Mouse (Mus musculus) CH12.LX (cell line): ENCODE measurements around the gene Ccr2.

Source experiments
- CTCF ChIP-seq, 2 experiments: IDR thresholded peaks in 1 of 2; conservative IDR thresholded peaks in 1 of 2; 2 replicates each; pipeline ENCODE4 v1.5.1; 2011 to 2012; ENCODE audit warnings: low read depth in 2 of 2, low read length in 2 of 2, improper control_type of control experiment in 1 of 2, inconsistent platforms in 1 of 2, mild to moderate bottlenecking in 1 of 2, moderate library complexity in 1 of 2
- ETS1 ChIP-seq: conservative IDR thresholded peaks from 2 replicates; pipeline ENCODE4 v1.6.1; 2012; ENCODE audit warnings: low read depth, mild to moderate bottlenecking, inconsistent platforms, low read length, improper control_type of control experiment, moderate library complexity
- IRF4 ChIP-seq: IDR thresholded peaks from 2 replicates; pipeline ENCODE4 v1.6.1; 2014; ENCODE audit warnings: low read depth, mild to moderate bottlenecking, inconsistent platforms, low read length, improper control_type of control experiment
- JUN ChIP-seq: IDR thresholded peaks from 2 replicates; pipeline ENCODE4 v1.6.1; 2011; ENCODE audit warnings: low read depth, mild to moderate bottlenecking, low read length, improper control_type of control experiment, moderate library complexity; ENCODE audit not compliant: insufficient read depth
- JUND ChIP-seq: conservative IDR thresholded peaks from 2 replicates; pipeline ENCODE4 v1.6.1; 2011; ENCODE audit warnings: low read depth, low read length, improper control_type of control experiment
- MAZ ChIP-seq: IDR thresholded peaks from 2 replicates; pipeline ENCODE4 v1.6.1; 2012; ENCODE audit warnings: low read depth, mild to moderate bottlenecking, inconsistent platforms, low read length, improper control_type of control experiment, moderate library complexity
- NRF1 ChIP-seq: IDR thresholded peaks from 2 replicates; pipeline ENCODE4 v1.6.1; 2014; ENCODE audit warnings: low read depth, mild to moderate bottlenecking, inconsistent platforms, low read length, improper control_type of control experiment, moderate library complexity
- USF1 ChIP-seq: IDR thresholded peaks from 2 replicates; pipeline ENCODE4 v1.6.1; 2014; ENCODE audit warnings: low read depth, mild to moderate bottlenecking, inconsistent platforms, low read length, improper control_type of control experiment
- ZKSCAN1 ChIP-seq: IDR thresholded peaks from 2 replicates; pipeline ENCODE4 v1.6.1; 2012; ENCODE audit warnings: low read depth, inconsistent platforms, low read length, improper control_type of control experiment, borderline replicate concordance

- TF ChIP-seq IRF4 (no peak), NRF1 (no peak), JUND (no peak), JUN (no peak), MAZ (no peak), USF1 (no peak), ZKSCAN1 (no peak), CTCF (conservative IDR thresholded peaks at IDR 0.05 in 1 of 2, IDR thresholded peaks at IDR 0.05 in 1 of 2; ENCODE audit: low read depth in 2 of 2, low read length in 2 of 2) (no peak), ETS1 (no peak)
These were observed 35.1 kb upstream of the Ccr2 start for GRCm38 (mm10) chr9:124066572-124067103.
